Mouse (Mus musculus) neural tube, postnatal 0 days (tissue): ENCODE measurements around the gene Dzip1. TPM values are rescaled to one million over a fixed set of nuclear protein-coding genes. Genes with fewer than 3 reads are reported as not detected.

Experiments
- polyA plus RNA-seq: library from polyadenylated mRNA; unstranded; fragments of >200 nt; fragmentation: Nextera tagmentation; extraction: Ambion mirVana; gene quantifications from 2 replicates; pipeline ENCODE4 v1.2.1, GENCODE M21; 2015

Dzip1 gene
- polyA plus RNA-seq: 133 and 143 TPM in 2 replicates

GRCm38 (mm10) chr14:118924673-118925615 lies at the start of gene Dzip1:
Gene Dzip1 (minus strand): TSS chr14:118925460.

GRCm38 (mm10) chr14:118937533-118938492 lies 12.6 kb upstream of the Dzip1 start, which contains the start of gene Dnajc3:
Gene Dnajc3 (plus strand): TSS chr14:118937976.

Other genes starting within 250 kb of the Dzip1 start
- 2.2 and 2.8 TPM in 2 replicates for gene Abcc4, start 219.2 kb downstream of the Dzip1 start, polyA plus RNA-seq
- gene Cldn10, start 137.6 kb downstream of the Dzip1 start, polyA plus RNA-seq: 47.0 and 52.5 TPM in 2 replicates
- gene Dnajc3, start 12.5 kb upstream of the Dzip1 start, polyA plus RNA-seq: 25.6 and 25.9 TPM in 2 replicates
- gene Uggt2, start 174.0 kb upstream of the Dzip1 start, polyA plus RNA-seq: 14.9 and 15.2 TPM in 2 replicates
- gene Hs6st3, start 212.9 kb upstream of the Dzip1 start, polyA plus RNA-seq: 2.9 and 3.6 TPM in 2 replicates